Mouse (Mus musculus) intestine, postnatal 0 days (tissue): Measurements from ENCODE around the gene Armc6. TPM values are rescaled to one million over a fixed set of nuclear protein-coding genes. Genes with fewer than 3 reads are reported as not detected.
"Not testable (repeated sequence)": the region's sequence is repeated elsewhere in the genome, so short reads cannot be mapped to it uniquely, and the experiment has no call there.

Experiments used
- ATAC-seq: fragments of 200-750 bp; cut with Nextera tagmentation; 2 replicates; pipeline ENCODE4 v1.8.0; 2017; ENCODE audit warnings: mild to moderate bottlenecking, moderate TSS enrichment, moderate library complexity
- H3K27ac ChIP-seq: fragments of 300-500 bp; sonication (generic); 2 replicates; pipeline ENCODE4 v1.5.1; 2014; ENCODE audit warnings: mild to moderate bottlenecking, low read depth, low read length, moderate library complexity
- H3K27me3 ChIP-seq: fragments of 300-500 bp; sonication (generic); replicated peaks from 2 replicates; pipeline ENCODE4 v1.6.1; 2014; ENCODE audit warnings: low read length, mixed read lengths; ENCODE audit not compliant: control insufficient read depth, insufficient read depth
- H3K36me3 ChIP-seq: fragments of 300-500 bp; sonication (generic); 2 replicates; pipeline ENCODE4 v1.6.1; 2014; ENCODE audit warnings: mild to moderate bottlenecking, moderate library complexity; ENCODE audit not compliant: control insufficient read depth, insufficient read depth
- H3K4me1 ChIP-seq: fragments of 300-500 bp; sonication (generic); replicated peaks from 2 replicates; pipeline ENCODE4 v1.6.1; 2014; ENCODE audit warnings: antibody characterized with exemption, low read length, mixed read lengths; ENCODE audit not compliant: control insufficient read depth, insufficient read depth
- H3K4me2 ChIP-seq: fragments of 300-500 bp; sonication (generic); replicated peaks from 2 replicates; pipeline ENCODE4 v1.6.1; 2014; ENCODE audit warnings: low read depth, mild to moderate bottlenecking, moderate library complexity
- H3K4me3 ChIP-seq: fragments of 300-500 bp; sonication (generic); 2 replicates; pipeline ENCODE4 v1.5.1; 2014; ENCODE audit warnings: low read depth, low read length
- H3K9ac ChIP-seq: fragments of 300-500 bp; sonication (generic); 2 replicates; pipeline ENCODE4 v1.6.1; 2014; ENCODE audit warnings: mild to moderate bottlenecking, low read depth, low read length
- H3K9me3 ChIP-seq: fragments of 300-500 bp; sonication (generic); 2 replicates; pipeline ENCODE4 v1.6.1; 2016; ENCODE audit warnings: mixed run types; ENCODE audit not compliant: control insufficient read depth
- CTCF ChIP-seq: sonication (generic); IDR thresholded peaks from 2 replicates; pipeline ENCODE4 v1.5.1; 2016; ENCODE audit warnings: low read depth, mild to moderate bottlenecking, control low read depth, antibody characterized with exemption, moderate library complexity
- WGBS: fragments of 180-500 bp; shearing (Covaris S2); extraction: QIAGEN DNeasy Blood & Tissue Kit; methylation state at CpG from one replicate; pipeline ENCODE4 v1.1.7; 2014; 5-methylcytosine and 5-hydroxymethylcytosine counted together
- polyA plus RNA-seq: library from polyadenylated mRNA; unstranded; fragments of >200 nt; fragmentation: Nextera tagmentation; extraction: Ambion mirVana; gene quantifications from 2 replicates; pipeline ENCODE4 v1.2.1, GENCODE M21; 2015

The Armc6 gene
- polyA plus RNA-seq, 1 experiment from 2014 or later = 10.0 TPM

DNA sequence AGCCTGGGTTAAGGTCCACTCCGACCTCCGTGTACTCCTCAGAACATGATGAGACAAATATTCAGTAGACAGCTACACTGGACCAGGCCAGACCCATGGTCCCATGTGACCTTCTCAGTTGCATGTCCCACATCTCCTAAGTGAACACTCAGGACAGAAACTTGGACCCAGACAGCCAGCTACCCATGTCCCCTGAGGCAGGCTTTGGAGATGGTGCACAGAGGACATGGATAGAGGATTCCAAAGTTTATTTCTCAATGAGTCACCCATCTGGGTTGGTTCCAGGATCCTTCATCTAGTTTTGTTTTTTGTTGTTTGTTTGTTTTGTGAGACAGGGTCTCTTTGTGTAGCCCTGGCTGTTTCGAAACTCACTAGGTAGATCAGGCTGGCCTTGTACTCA lies 13.4 kb downstream of the Armc6 start:
- Histone ChIP-seq H3K27ac (no peak overlapping the region), H3K4me2 (no peak overlapping the region), H3K9ac (no peak overlapping the region), H3K27me3 (no peaks in the 10 kb centered on the region), H3K4me1 (0 out of 2 replicates have a peak, but pooled peaks cover 2% of the 10 kb centered on the region), H3K9me3 (no peaks in the 10 kb centered on the region), H3K4me3 (no peak overlapping the region), H3K36me3 (peaks cover 16% of the 10 kb centered on the region)
- no peak for ATAC-seq
- 89% methylated on average over 3 of the region's 3 CpGs for WGBS
- no peak for TF ChIP-seq CTCF

DNA sequence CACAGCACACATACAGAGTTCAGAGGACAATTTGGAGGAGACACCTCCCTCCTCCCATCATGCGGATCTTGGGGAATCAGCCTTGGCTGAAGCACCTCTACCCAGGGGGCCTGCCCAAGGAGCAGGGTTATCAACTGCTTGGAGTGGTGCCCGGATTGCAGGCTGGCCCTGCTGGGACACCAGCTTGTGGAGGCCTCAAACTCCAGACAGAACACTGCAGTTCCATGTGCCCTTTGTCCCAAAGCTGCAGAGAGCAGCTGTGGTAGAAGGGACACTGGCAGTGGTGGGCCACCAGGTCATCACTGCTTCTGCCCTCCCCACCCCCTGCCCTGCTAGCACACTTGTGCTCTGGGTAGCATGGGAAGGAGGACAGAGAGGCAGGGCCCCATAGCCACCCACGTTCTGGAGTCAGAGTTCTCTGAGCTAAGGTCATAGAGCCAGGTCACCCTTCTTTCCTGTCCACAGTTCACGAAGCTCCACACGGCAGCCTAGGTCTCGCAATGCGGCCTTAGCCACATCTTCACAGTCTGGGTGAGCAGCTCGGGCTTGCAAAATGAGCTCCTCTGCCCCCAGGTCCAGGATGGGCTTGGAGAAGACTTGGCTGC lies 13.9 kb downstream of the Armc6 start:
- H3K36me3 ChIP-seq = peaks cover 16% of the 10 kb centered on the region
- ATAC-seq = no peak
- H3K4me1 ChIP-seq = 0 out of 2 replicates have a peak, but pooled peaks cover 2% of the 10 kb centered on the region
- H3K4me3 ChIP-seq = no peak overlapping the region
- no peak overlapping the region for H3K27ac ChIP-seq
- no peak for TF ChIP-seq CTCF
- 51% methylated on average over 8 of the region's 8 CpGs for WGBS
- H3K9me3 ChIP-seq = no peaks in the 10 kb centered on the region
- H3K4me2 ChIP-seq = no peak overlapping the region
- H3K9ac ChIP-seq = no peak overlapping the region
- no peaks in the 10 kb centered on the region for H3K27me3 ChIP-seq

- WGBS = 50% methylated on average over 5 of the region's 5 CpGs
- ATAC-seq = no peak
- H3K4me2 ChIP-seq = no peak overlapping the region
- H3K4me3 ChIP-seq = no peak overlapping the region
- no peak overlapping the region for H3K27ac ChIP-seq
- no peak overlapping the region for H3K9ac ChIP-seq
- H3K9me3 ChIP-seq = no peaks in the 10 kb centered on the region
- H3K27me3 ChIP-seq = no peaks in the 10 kb centered on the region
- no peak for TF ChIP-seq CTCF
- 0 out of 2 replicates have a peak, but pooled peaks cover 2% of the 10 kb centered on the region for H3K4me1 ChIP-seq
- peaks cover 5% of the 10 kb centered on the region; the same call in 1 of the 2 replicates for H3K36me3 ChIP-seq
These were observed 15.1 kb downstream of the Armc6 start for GRCm38 (mm10) chr8:70219107-70219684.

DNA sequence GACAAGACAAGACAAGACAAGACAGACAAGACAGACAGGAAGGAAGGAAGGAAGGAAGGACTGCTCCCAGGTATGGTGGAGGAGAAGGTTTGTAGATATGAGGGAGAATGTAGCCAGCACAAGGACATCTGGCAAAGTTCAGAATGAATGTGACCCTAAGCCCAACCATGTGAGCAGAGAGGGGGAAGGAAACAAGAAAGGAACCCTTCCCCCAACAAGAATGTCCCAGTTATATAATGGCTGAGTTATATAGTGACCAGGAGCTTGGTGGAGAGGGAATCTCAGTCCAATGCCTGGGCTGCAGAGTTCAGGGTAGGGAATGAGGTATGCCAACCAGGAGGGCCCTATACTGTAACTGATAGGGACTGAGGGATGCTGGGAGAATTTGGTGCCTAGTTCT lies 16.8 kb downstream of the Armc6 start:
- Histone ChIP-seq H3K9ac (no peak overlapping the region), H3K4me1 (0 out of 2 replicates have a peak, but pooled peaks cover 2% of the 10 kb centered on the region), H3K27me3 (no peaks in the 10 kb centered on the region), H3K27ac (no peak overlapping the region), H3K36me3 (peaks cover 3% of the 10 kb centered on the region; the same call in 1 of the 2 replicates), H3K9me3 (no peaks in the 10 kb centered on the region), H3K4me2 (no peak overlapping the region), H3K4me3 (no peak overlapping the region)
- ATAC-seq = no peak
- TF ChIP-seq CTCF = no peak

- Histone ChIP-seq H3K27me3 (no peaks in the 10 kb centered on the region), H3K4me2 (no peak overlapping the region), H3K4me3 (no peak overlapping the region), H3K36me3 (no peaks in the 10 kb centered on the region), H3K9me3 (no peaks in the 10 kb centered on the region), H3K9ac (no peak overlapping the region), H3K4me1 (0 out of 2 replicates have a peak, but pooled peaks cover 2% of the 10 kb centered on the region), H3K27ac (no peak overlapping the region)
- TF ChIP-seq CTCF = no peak
- no peak for ATAC-seq
- 29% methylated on average over 1 of the region's 1 CpGs for WGBS
These were observed 17.7 kb downstream of the Armc6 start for GRCm38 (mm10) chr8:70216566-70216965.

- 71% methylated on average over 3 of the region's 3 CpGs for WGBS
- H3K27ac ChIP-seq, H3K9ac ChIP-seq, H3K4me1 ChIP-seq, H3K9me3 ChIP-seq, H3K27me3 ChIP-seq, H3K36me3 ChIP-seq, H3K4me3 ChIP-seq, ATAC-seq, H3K4me2 ChIP-seq: not testable (repeated sequence)
These were observed 18.1 kb downstream of the Armc6 start for GRCm38 (mm10) chr8:70216161-70216560.
